Mouse (Mus musculus): ENCODE measurements around the gene Dpep3. TPM values are rescaled to one million over a fixed set of nuclear protein-coding genes. Genes with fewer than 3 reads are reported as not detected.
"Not testable (repeated sequence)": the region's sequence is repeated elsewhere in the genome, so short reads cannot be mapped to it uniquely, and the experiment has no call there.

Dpep3 gene
- not detected in 2 replicates for polyA plus RNA-seq (2011; ENCODE audit: insufficient read length, low read depth, missing spikeins)

GRCm38 (mm10) chr8:105979325-105979724 lies at the start of gene Dpep3:
Gene Dpep3 (minus strand): TSS chr8:105979429.
- Histone ChIP-seq H3K4me3 (ENCODE audit: insufficient read depth, low read length) (no peak within 1 kb of the TSS), H3K4me1 (ENCODE audit: control insufficient read depth, insufficient read depth, low read length) (no peaks in the 10 kb centered on the region), H3K27ac (ENCODE audit: insufficient read depth, low read length) (no peak within 1 kb of the TSS)
- no peak for TF ChIP-seq CTCF (IDR thresholded peaks at IDR 0.05; ENCODE audit: borderline replicate concordance, insufficient read depth, low read length)

GRCm38 (mm10) chr8:106022483-106022882 lies 43.3 kb upstream of the Dpep3 start:
- Histone ChIP-seq H3K4me3 (ENCODE audit: insufficient read depth, low read length) (no peak overlapping the region), H3K4me1 (ENCODE audit: control insufficient read depth, insufficient read depth, low read length) (no peaks in the 10 kb centered on the region), H3K27ac (ENCODE audit: insufficient read depth, low read length) (no peak overlapping the region)
- TF ChIP-seq CTCF (IDR thresholded peaks at IDR 0.05; ENCODE audit: borderline replicate concordance, insufficient read depth, low read length): peak; percentile 84
- no peak for TF ChIP-seq POLR2A (IDR thresholded peaks at IDR 0.05; ENCODE audit: low read depth, low read length)

- H3K27ac ChIP-seq (ENCODE audit: insufficient read depth, low read length): no peak overlapping the region
- no peak for TF ChIP-seq CTCF (IDR thresholded peaks at IDR 0.05; ENCODE audit: borderline replicate concordance, insufficient read depth, low read length)
- no peak for TF ChIP-seq POLR2A (IDR thresholded peaks at IDR 0.05; ENCODE audit: low read depth, low read length)
- no peak overlapping the region for H3K4me3 ChIP-seq (ENCODE audit: insufficient read depth, low read length)
- no peaks in the 10 kb centered on the region for H3K4me1 ChIP-seq (ENCODE audit: control insufficient read depth, insufficient read depth, low read length)
Observed at GRCm38 (mm10) chr8:106018039-106018438, 38.8 kb upstream of the Dpep3 start.

GRCm38 (mm10) chr8:106017130-106017529 lies 37.9 kb upstream of the Dpep3 start:
- Histone ChIP-seq H3K4me3 (ENCODE audit: insufficient read depth, low read length) (no peak overlapping the region), H3K27ac (ENCODE audit: insufficient read depth, low read length) (no peak overlapping the region), H3K4me1 (ENCODE audit: control insufficient read depth, insufficient read depth, low read length) (no peaks in the 10 kb centered on the region)
- no peak for TF ChIP-seq CTCF (IDR thresholded peaks at IDR 0.05; ENCODE audit: borderline replicate concordance, insufficient read depth, low read length)
- no peak for TF ChIP-seq POLR2A (IDR thresholded peaks at IDR 0.05; ENCODE audit: low read depth, low read length)

- TF ChIP-seq POLR2A (IDR thresholded peaks at IDR 0.05; ENCODE audit: low read depth, low read length) (no peak), CTCF (IDR thresholded peaks at IDR 0.05; ENCODE audit: borderline replicate concordance, insufficient read depth, low read length) (no peak)
- H3K4me3 ChIP-seq (ENCODE audit: insufficient read depth, low read length): no peak overlapping the region
- H3K27ac ChIP-seq (ENCODE audit: insufficient read depth, low read length): no peak overlapping the region
- H3K4me1 ChIP-seq (ENCODE audit: control insufficient read depth, insufficient read depth, low read length): no peaks in the 10 kb centered on the region
Observed at GRCm38 (mm10) chr8:106016284-106016683, 37.1 kb upstream of the Dpep3 start.

- H3K27ac ChIP-seq (ENCODE audit: insufficient read depth, low read length); H3K4me1 ChIP-seq (ENCODE audit: control insufficient read depth, insufficient read depth, low read length): not testable (repeated sequence)
- H3K4me3 ChIP-seq (ENCODE audit: insufficient read depth, low read length): peak overlapping the region; percentile 65
Observed at GRCm38 (mm10) chr8:106012203-106012602, 33.0 kb upstream of the Dpep3 start.

- no peak for TF ChIP-seq CTCF (IDR thresholded peaks at IDR 0.05; ENCODE audit: borderline replicate concordance, insufficient read depth, low read length)
- TF ChIP-seq POLR2A (IDR thresholded peaks at IDR 0.05; ENCODE audit: low read depth, low read length): no peak
- Histone ChIP-seq H3K27ac (ENCODE audit: insufficient read depth, low read length) (peak within 1 kb of the TSS; percentile 20), H3K4me1 (ENCODE audit: control insufficient read depth, insufficient read depth, low read length) (peaks cover 9% of the 10 kb centered on the region), H3K4me3 (ENCODE audit: insufficient read depth, low read length) (peak within 1 kb of the TSS; percentile 65)
Observed at GRCm38 (mm10) chr8:106011643-106011986, 32.4 kb upstream of the Dpep3 start, which contains the start of gene Ddx28. Gene Ddx28 (minus strand): TSS chr8:106011882.

GRCm38 (mm10) chr8:106010748-106011642 lies 31.8 kb upstream of the Dpep3 start:
- TF ChIP-seq POLR2A (IDR thresholded peaks at IDR 0.05; ENCODE audit: low read depth, low read length) (peak; percentile 87), CTCF (IDR thresholded peaks at IDR 0.05; ENCODE audit: borderline replicate concordance, insufficient read depth, low read length) (no peak)
- Histone ChIP-seq H3K27ac (ENCODE audit: insufficient read depth, low read length) (peak overlapping the region; percentile 20), H3K4me1 (ENCODE audit: control insufficient read depth, insufficient read depth, low read length) (peaks cover 9% of the 10 kb centered on the region), H3K4me3 (ENCODE audit: insufficient read depth, low read length) (peak overlapping the region; percentile 65)

GRCm38 (mm10) chr8:106007891-106008290 lies 28.7 kb upstream of the Dpep3 start:
- not testable (repeated sequence) for H3K4me1 ChIP-seq (ENCODE audit: control insufficient read depth, insufficient read depth, low read length); H3K4me3 ChIP-seq (ENCODE audit: insufficient read depth, low read length); H3K27ac ChIP-seq (ENCODE audit: insufficient read depth, low read length)

- Histone ChIP-seq H3K4me3 (ENCODE audit: insufficient read depth, low read length) (no peak overlapping the region), H3K27ac (ENCODE audit: insufficient read depth, low read length) (peak overlapping the region; percentile 54; the same call in 1 of the 2 replicates), H3K4me1 (ENCODE audit: control insufficient read depth, insufficient read depth, low read length) (peaks cover 9% of the 10 kb centered on the region)
- TF ChIP-seq POLR2A (IDR thresholded peaks at IDR 0.05; ENCODE audit: low read depth, low read length) (no peak), CTCF (IDR thresholded peaks at IDR 0.05; ENCODE audit: borderline replicate concordance, insufficient read depth, low read length) (no peak)
Observed at GRCm38 (mm10) chr8:106007135-106007534, 27.9 kb upstream of the Dpep3 start.
